Mouse (Mus musculus) cerebellum, adult 2 months (tissue): ENCODE results near the gene Uggt1. TPM values are rescaled to one million over a fixed set of nuclear protein-coding genes. Genes with fewer than 3 reads are reported as not detected.

ENCODE experiments used
- DNase-seq, 2 experiments: peaks; one replicate each; pipeline ENCODE4 v3.0.0; 2021
- H3K27ac ChIP-seq: fragments of 200-500 bp; 2 replicates; pipeline ENCODE4 v1.5.1; 2012; ENCODE audit warnings: low read length, control low read depth, inconsistent platforms; ENCODE audit not compliant: insufficient read depth
- H3K27me3 ChIP-seq: fragments of 200-500 bp; 2 replicates; pipeline ENCODE4 v1.6.1; 2012; ENCODE audit warnings: inconsistent platforms, mild to moderate bottlenecking, low read length, moderate library complexity; ENCODE audit not compliant: control insufficient read depth, insufficient read depth
- H3K4me1 ChIP-seq: fragments of 200-500 bp; 2 replicates; pipeline ENCODE4 v1.6.1; 2011; ENCODE audit warnings: low read length; ENCODE audit not compliant: control insufficient read depth, insufficient read depth
- H3K4me3 ChIP-seq: fragments of 200-500 bp; replicated peaks from 2 replicates; pipeline ENCODE3; 2011; ENCODE audit warnings: mild to moderate bottlenecking, low read depth, low read length, control low read depth; ENCODE audit not compliant: insufficient read depth
- CTCF ChIP-seq: fragments of 200-500 bp; IDR thresholded peaks from 2 replicates; pipeline ENCODE4 v1.5.1; 2011; ENCODE audit warnings: low read depth, mild to moderate bottlenecking, control low read depth, low read length, moderate library complexity, borderline replicate concordance; ENCODE audit not compliant: insufficient read depth
- POLR2A ChIP-seq: fragments of 200-500 bp; IDR thresholded peaks from 2 replicates; pipeline ENCODE4 v1.6.1; 2011; ENCODE audit warnings: low read length, control low read depth, borderline replicate concordance; ENCODE audit not compliant: insufficient read depth
- WGBS: fragments of 180-500 bp; shearing (Covaris S2); methylation state at CpG from one replicate; pipeline ENCODE4 v1.1.7; 2018; 5-methylcytosine and 5-hydroxymethylcytosine counted together
- polyA plus RNA-seq: library from polyadenylated mRNA; depleted of rRNA; stranded (reverse); fragments of >200 nt; gene quantifications from 2 replicates; pipeline ENCODE4 v1.2.3, GENCODE M21; 2012

The Uggt1 gene
- polyA plus RNA-seq, 1 experiment: 23.6 TPM

GRCm38 (mm10) chr1:36131766-36132165 is 112.8 kb downstream of the Uggt1 start:
- Histone ChIP-seq H3K4me1 (no peaks in the 10 kb centered on the region), H3K27me3 (no peaks in the 10 kb centered on the region), H3K4me3 (no peak overlapping the region), H3K27ac (no peak overlapping the region)
- WGBS: 79% methylated on average over 8 of the region's 8 CpGs
- no peak for DNase-seq
- TF ChIP-seq POLR2A: no peak
- TF ChIP-seq CTCF: no peak

GRCm38 (mm10) chr1:36131154-36131553 is 113.4 kb downstream of the Uggt1 start:
- H3K27me3 ChIP-seq: no peaks in the 10 kb centered on the region
- no peak for TF ChIP-seq CTCF
- no peak for TF ChIP-seq POLR2A
- no peak for DNase-seq
- H3K4me1 ChIP-seq: no peaks in the 10 kb centered on the region
- no peak overlapping the region for H3K4me3 ChIP-seq
- 31% methylated on average over 4 of the region's 4 CpGs for WGBS
- H3K27ac ChIP-seq: no peak overlapping the region

DNA sequence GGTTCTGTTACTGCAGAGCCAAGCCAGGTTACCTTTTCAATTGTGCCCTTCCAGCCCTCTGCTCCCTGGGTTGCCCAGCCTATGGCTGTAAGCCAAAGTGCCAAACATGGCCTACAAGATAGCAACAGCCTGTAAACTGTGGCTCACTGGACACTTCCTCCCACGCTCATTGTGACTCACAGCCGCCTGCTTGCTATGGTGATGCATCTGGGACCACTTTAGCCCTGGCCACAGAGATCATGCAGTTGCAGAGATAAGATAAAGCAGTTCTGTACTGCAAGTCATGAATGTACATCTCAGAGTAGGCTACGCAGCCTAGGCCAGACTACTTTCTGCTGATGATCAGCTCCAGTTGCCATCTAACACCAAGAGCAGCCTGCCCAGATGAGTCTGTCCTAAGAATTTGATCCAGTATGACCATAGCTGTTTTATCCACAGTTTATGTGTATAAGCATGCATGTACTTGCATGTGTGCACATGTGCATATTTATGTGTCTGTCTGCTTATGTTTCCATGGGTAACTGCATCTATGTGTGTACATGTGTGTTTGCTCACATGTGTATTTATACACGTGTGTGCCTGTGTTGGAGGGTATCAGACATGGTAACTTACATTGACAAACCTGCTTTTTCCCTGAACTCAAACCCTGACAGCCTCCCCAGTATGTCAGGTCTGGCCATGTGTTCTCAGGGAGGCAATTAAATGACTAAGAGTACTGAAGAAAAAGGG is 114.0 kb downstream of the Uggt1 start:
- no peak overlapping the region for H3K4me3 ChIP-seq
- DNase-seq: peak in 1 of 2 experiments; percentile 20
- no peak overlapping the region for H3K27ac ChIP-seq
- no peaks in the 10 kb centered on the region for H3K27me3 ChIP-seq
- WGBS: 75% methylated on average over 4 of the region's 4 CpGs
- no peaks in the 10 kb centered on the region for H3K4me1 ChIP-seq
- TF ChIP-seq POLR2A (no peak), CTCF (no peak)

GRCm38 (mm10) chr1:36129881-36130280 is 114.6 kb downstream of the Uggt1 start:
- no peaks in the 10 kb centered on the region for H3K4me1 ChIP-seq
- TF ChIP-seq POLR2A: no peak
- no peak for TF ChIP-seq CTCF
- no peaks in the 10 kb centered on the region for H3K27me3 ChIP-seq
- no peak overlapping the region for H3K4me3 ChIP-seq
- H3K27ac ChIP-seq: no peak overlapping the region
- DNase-seq: no peak
- 97% methylated on average over 8 of the region's 8 CpGs for WGBS

GRCm38 (mm10) chr1:36129126-36129525 is 115.4 kb downstream of the Uggt1 start:
- no peak for DNase-seq
- H3K27me3 ChIP-seq: no peaks in the 10 kb centered on the region
- TF ChIP-seq CTCF: no peak
- TF ChIP-seq POLR2A: no peak
- H3K4me1 ChIP-seq: no peaks in the 10 kb centered on the region; the same call in 1 of the 2 replicates
- H3K4me3 ChIP-seq: no peak overlapping the region
- 67% methylated on average over 4 of the region's 4 CpGs for WGBS
- no peak overlapping the region for H3K27ac ChIP-seq

DNA sequence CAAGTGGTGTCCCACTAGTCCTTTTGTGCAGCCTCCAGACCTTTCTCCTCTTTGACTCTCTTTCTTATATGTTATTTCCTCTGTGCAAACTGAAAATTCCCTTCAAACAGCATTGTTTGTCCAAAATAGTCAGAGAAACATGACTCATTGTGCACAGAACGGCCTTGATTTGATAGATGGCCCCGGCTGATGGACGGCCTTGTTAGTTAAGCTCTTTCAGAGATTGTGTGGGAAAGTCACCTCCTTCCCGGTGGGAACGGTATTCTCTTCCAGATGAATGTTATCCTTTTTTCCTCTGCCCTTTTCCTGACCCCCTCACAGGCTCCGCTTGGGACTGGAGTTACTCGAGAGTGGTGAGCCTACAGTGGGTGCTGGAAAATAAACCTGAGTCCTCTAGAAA is 119.4 kb downstream of the Uggt1 start:
- Histone ChIP-seq H3K27me3 (no peaks in the 10 kb centered on the region), H3K4me3 (no peak overlapping the region), H3K4me1 (no peaks in the 10 kb centered on the region; the same call in 1 of the 2 replicates), H3K27ac (no peak overlapping the region)
- WGBS: 90% methylated on average over 7 of the region's 7 CpGs
- no peak for DNase-seq
- no peak for TF ChIP-seq POLR2A
- no peak for TF ChIP-seq CTCF

GRCm38 (mm10) chr1:36121172-36121571 is 123.3 kb downstream of the Uggt1 start:
- DNase-seq: no peak
- TF ChIP-seq CTCF (no peak), POLR2A (no peak)
- WGBS: 89% methylated on average over 8 of the region's 8 CpGs
- Histone ChIP-seq H3K4me3 (no peak overlapping the region), H3K27me3 (no peaks in the 10 kb centered on the region), H3K4me1 (no peaks in the 10 kb centered on the region; the same call in 1 of the 2 replicates), H3K27ac (no peak overlapping the region)

DNA sequence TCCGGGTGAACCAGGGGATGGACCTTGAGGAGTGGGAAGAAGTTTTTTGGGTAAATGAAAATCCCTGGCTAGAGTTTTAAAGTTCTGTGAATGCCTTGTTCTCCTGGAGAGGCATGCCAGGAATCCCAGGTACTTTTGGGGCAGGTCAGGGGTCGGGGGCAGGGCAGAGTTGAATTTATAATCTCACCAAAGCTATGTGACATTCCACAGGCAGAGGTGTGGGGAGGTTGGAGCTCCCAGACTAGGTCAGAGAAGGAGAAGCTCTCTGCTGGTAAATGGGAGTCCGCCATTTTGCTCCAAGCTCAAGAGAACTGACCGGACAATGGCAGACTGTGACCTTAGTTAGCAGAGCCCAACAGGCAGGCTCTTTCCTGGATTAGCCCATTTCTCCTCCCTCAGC is 125.1 kb downstream of the Uggt1 start:
- H3K4me1 ChIP-seq: no peaks in the 10 kb centered on the region; the same call in 1 of the 2 replicates
- no peak for TF ChIP-seq POLR2A
- TF ChIP-seq CTCF: no peak
- H3K27ac ChIP-seq: no peak overlapping the region
- 87% methylated on average over 4 of the region's 4 CpGs for WGBS
- no peak overlapping the region for H3K4me3 ChIP-seq
- DNase-seq: no peak
- no peaks in the 10 kb centered on the region for H3K27me3 ChIP-seq
